Mouse (Mus musculus): ENCODE measurements around the gene Eno2. TPM values are rescaled to one million over a fixed set of nuclear protein-coding genes. Genes with fewer than 3 reads are reported as not detected.
A peak's percentile ranks its signal among the peaks of the same experiment; 100 is the strongest.

The Eno2 gene
- polyA plus RNA-seq, 1 experiment from 2014 or later = 0.32 TPM

GRCm38 (mm10) chr6:124786756-124787420 lies 17.4 kb upstream of the Eno2 start:
- H3K4me2 ChIP-seq = no peak overlapping the region
- H3K4me3 ChIP-seq (replicated peaks) = no peak overlapping the region
- H3K9ac ChIP-seq = no peak overlapping the region
- DNase-seq (no peak), ATAC-seq (ENCODE audit: low read depth) (peak; percentile 48)
- H3K9me3 ChIP-seq (replicated peaks) = no peaks in the 10 kb centered on the region
- peaks cover 7% of the 10 kb centered on the region; the same call in 1 of the 2 replicates for H3K4me1 ChIP-seq (replicated peaks)
- H3K36me3 ChIP-seq = no peaks in the 10 kb centered on the region
- H3K27me3 ChIP-seq = no peaks in the 10 kb centered on the region; the same call in 1 of the 2 replicates
- H3K27ac ChIP-seq = no peak overlapping the region
- WGBS (ENCODE audit: insufficient replicate concordance) = 38% methylated on average over 8 of the region's 8 CpGs

GRCm38 (mm10) chr6:124782436-124782835 lies 13.0 kb upstream of the Eno2 start:
- H3K9ac ChIP-seq = no peak overlapping the region

DNA sequence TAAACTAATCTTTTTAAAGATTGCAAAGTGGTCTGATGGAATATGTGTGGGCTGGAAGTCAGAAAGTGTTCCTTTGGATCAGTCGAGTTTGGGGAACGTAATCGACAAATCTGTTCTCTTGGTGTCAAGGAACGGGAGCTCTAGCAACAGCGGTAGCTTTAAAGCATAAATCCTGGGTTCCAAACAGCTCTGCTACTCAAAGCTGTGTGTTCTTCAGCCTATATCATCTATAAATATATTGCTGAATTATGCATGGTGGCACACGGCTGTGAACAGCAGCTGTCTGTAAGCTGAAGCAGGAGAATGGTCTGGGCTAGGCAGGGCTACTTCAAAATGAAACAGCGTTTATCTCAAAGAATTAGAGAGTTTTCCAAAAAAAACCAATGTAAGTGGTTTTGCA lies 11.4 kb upstream of the Eno2 start:
- Histone ChIP-seq H3K9ac (no peak overlapping the region), H3K4me2 (no peak overlapping the region), H3K9me3 (replicated peaks) (no peaks in the 10 kb centered on the region), H3K27ac (no peak overlapping the region), H3K27me3 (peaks cover 41% of the 10 kb centered on the region), H3K4me1 (replicated peaks) (peaks cover 11% of the 10 kb centered on the region; the same call in 1 of the 2 replicates), H3K36me3 (no peaks in the 10 kb centered on the region), H3K4me3 (replicated peaks) (no peak overlapping the region)
- DNase-seq (no peak), ATAC-seq (ENCODE audit: low read depth) (no peak)
- 76% methylated on average over 7 of the region's 7 CpGs for WGBS (ENCODE audit: insufficient replicate concordance)

More at GRCm38 (mm10) chr6:124782436-124782835, 13.0 kb upstream of the Eno2 start:
- no peaks in the 10 kb centered on the region for H3K9me3 ChIP-seq (replicated peaks)
- H3K4me1 ChIP-seq (replicated peaks) = peaks cover 11% of the 10 kb centered on the region; the same call in 1 of the 2 replicates
- ATAC-seq (ENCODE audit: low read depth) (no peak), DNase-seq (no peak)
- no peaks in the 10 kb centered on the region for H3K36me3 ChIP-seq
- peaks cover 41% of the 10 kb centered on the region for H3K27me3 ChIP-seq
- WGBS (ENCODE audit: insufficient replicate concordance) = 18% methylated on average over 6 of the region's 6 CpGs
- peak overlapping the region; percentile 21 for H3K4me2 ChIP-seq
- H3K27ac ChIP-seq = no peak overlapping the region
- 0 out of 2 replicates have a peak overlapping the region, but pooled peaks have one; percentile 10 for H3K4me3 ChIP-seq (replicated peaks)

- no peaks in the 10 kb centered on the region for H3K9me3 ChIP-seq (replicated peaks)
- H3K27ac ChIP-seq = no peak overlapping the region
- DNase-seq (no peak), ATAC-seq (ENCODE audit: low read depth) (no peak)
- H3K36me3 ChIP-seq = no peaks in the 10 kb centered on the region
- H3K27me3 ChIP-seq = peaks cover 41% of the 10 kb centered on the region
- peaks cover 11% of the 10 kb centered on the region; the same call in 1 of the 2 replicates for H3K4me1 ChIP-seq (replicated peaks)
- H3K4me2 ChIP-seq = peak overlapping the region; percentile 44
- H3K4me3 ChIP-seq (replicated peaks) = peak overlapping the region; percentile 4
- 10% methylated on average over 10 of the region's 10 CpGs for WGBS (ENCODE audit: insufficient replicate concordance)
- no peak overlapping the region for H3K9ac ChIP-seq
Measured at GRCm38 (mm10) chr6:124779984-124780416, 10.5 kb upstream of the Eno2 start.

DNA sequence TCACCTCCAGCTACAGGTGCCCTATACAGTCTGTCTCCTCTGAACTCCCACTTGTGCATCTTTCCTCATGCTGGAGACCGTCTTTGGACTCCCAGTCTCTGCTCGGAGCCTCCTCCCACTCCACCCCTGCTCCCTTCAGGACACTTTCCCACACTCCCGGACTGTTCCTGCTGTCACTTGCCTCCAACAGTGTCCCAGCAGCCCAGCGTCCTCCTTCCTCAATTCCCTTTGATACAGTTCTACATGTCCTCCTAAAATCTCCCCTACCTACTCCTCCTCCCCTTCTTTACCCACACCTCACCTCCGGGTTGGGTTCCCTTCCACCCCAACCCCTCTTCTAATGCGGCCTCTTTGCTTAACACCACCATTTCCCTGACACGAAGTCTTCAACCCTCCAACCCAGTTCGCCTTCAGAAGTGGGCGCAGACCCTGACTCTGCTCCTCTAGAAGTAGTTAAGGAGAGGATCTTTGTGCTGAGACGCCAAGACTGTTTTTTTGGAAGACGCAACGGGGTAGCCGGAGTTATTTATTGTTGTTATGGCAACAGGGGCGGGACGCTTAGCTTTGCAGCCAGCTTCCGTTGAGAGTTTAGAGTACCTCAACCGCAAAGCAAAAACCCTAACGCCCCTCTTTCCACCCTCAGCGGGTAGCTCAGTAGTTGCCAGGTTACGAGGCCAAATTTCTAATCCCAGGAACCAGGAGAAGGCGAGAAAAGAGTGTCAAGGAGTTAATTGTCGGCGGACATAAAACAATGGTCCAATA lies 9.9 kb upstream of the Eno2 start, which contains the start of gene Lrrc23:
Lrrc23 (minus strand) TSS at position 506 of the 762 bp plus-strand sequence.
- H3K4me2 ChIP-seq = peak within 1 kb of the TSS; percentile 44
- no peaks in the 10 kb centered on the region for H3K9me3 ChIP-seq (replicated peaks)
- no peak within 1 kb of the TSS for H3K9ac ChIP-seq
- no peaks in the 10 kb centered on the region for H3K36me3 ChIP-seq
- H3K4me3 ChIP-seq (replicated peaks) = peak within 1 kb of the TSS; percentile 4
- H3K27ac ChIP-seq = no peak within 1 kb of the TSS
- peaks cover 11% of the 10 kb centered on the region; the same call in 1 of the 2 replicates for H3K4me1 ChIP-seq (replicated peaks)
- WGBS (ENCODE audit: insufficient replicate concordance) = 2% methylated on average over 23 of the region's 23 CpGs
- peaks cover 41% of the 10 kb centered on the region for H3K27me3 ChIP-seq
- ATAC-seq (ENCODE audit: low read depth) = no peak
- DNase-seq = no peak

DNA sequence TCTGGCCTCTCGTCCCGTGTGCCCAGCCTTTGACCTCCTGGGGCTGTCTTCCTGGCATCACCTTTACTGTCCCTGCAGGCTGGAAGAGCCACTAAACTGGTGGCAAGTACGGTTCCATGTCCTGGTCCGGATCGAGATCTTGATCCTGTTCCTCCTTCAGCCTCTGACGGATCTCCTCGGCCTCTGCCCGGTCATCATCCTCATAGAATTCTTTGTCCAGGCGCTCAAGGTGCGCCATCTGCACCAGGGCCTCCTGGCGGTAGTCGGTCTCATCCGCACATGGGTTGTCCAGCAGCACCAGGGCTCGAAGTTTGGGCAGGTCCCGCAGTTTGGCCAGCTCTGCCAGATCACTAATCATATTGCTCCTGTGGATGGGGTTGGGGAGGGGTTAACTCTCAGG lies 1.0 kb upstream of the Eno2 start:
- H3K36me3 ChIP-seq = no peaks in the 10 kb centered on the region
- peaks cover 65% of the 10 kb centered on the region for H3K27me3 ChIP-seq
- no peaks in the 10 kb centered on the region for H3K9me3 ChIP-seq (replicated peaks)
- WGBS (ENCODE audit: insufficient replicate concordance) = 65% methylated on average over 15 of the region's 15 CpGs
- no peak overlapping the region for H3K4me2 ChIP-seq
- no peak overlapping the region for H3K9ac ChIP-seq
- ATAC-seq (ENCODE audit: low read depth) (no peak), DNase-seq (no peak)
- H3K4me1 ChIP-seq (replicated peaks) = peaks cover 20% of the 10 kb centered on the region
- no peak overlapping the region for H3K27ac ChIP-seq
- no peak overlapping the region for H3K4me3 ChIP-seq (replicated peaks)

- ATAC-seq (ENCODE audit: low read depth) (no peak), DNase-seq (no peak)
- no peaks in the 10 kb centered on the region for H3K9me3 ChIP-seq (replicated peaks)
- H3K27ac ChIP-seq = no peak overlapping the region
- no peak overlapping the region for H3K9ac ChIP-seq
- H3K4me3 ChIP-seq (replicated peaks) = no peak overlapping the region
- H3K4me1 ChIP-seq (replicated peaks) = peaks cover 20% of the 10 kb centered on the region
- no peak overlapping the region for H3K4me2 ChIP-seq
- peaks cover 68% of the 10 kb centered on the region for H3K27me3 ChIP-seq
- WGBS (ENCODE audit: insufficient replicate concordance) = 30% methylated on average over 7 of the region's 7 CpGs
- no peaks in the 10 kb centered on the region for H3K36me3 ChIP-seq
Measured at GRCm38 (mm10) chr6:124770013-124770412, 540 bp upstream of the Eno2 start.

DNA sequence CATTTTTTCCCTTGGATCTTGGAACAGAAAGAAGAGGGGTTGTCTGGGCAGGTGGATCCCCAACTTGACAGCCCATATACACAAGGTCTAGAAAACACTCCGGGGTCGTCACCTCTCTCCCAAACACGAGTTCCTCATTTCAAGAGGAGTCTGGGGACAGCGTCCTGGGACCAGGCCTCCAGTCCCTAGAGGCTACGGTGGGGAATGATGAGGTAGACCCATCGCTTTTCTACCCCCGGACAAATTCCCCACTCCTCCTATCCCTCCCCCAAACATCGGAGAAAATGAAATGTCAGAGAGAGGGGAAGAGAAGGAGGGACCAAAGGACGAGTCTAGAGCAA lies 799 bp downstream of the Eno2 start:
- no peak for DNase-seq
- H3K9ac ChIP-seq = no peak overlapping the region; the same call in 1 of the 2 replicates
- peak overlapping the region; percentile 68 for H3K4me2 ChIP-seq
- H3K9me3 ChIP-seq (replicated peaks) = no peaks in the 10 kb centered on the region
- no peaks in the 10 kb centered on the region for H3K36me3 ChIP-seq
- H3K4me3 ChIP-seq (replicated peaks) = peak overlapping the region; percentile 52
- peaks cover 74% of the 10 kb centered on the region for H3K27me3 ChIP-seq
- 4% methylated on average over 9 of the region's 9 CpGs for WGBS (ENCODE audit: insufficient replicate concordance)
- H3K27ac ChIP-seq = no peak overlapping the region
- H3K4me1 ChIP-seq (replicated peaks) = peaks cover 20% of the 10 kb centered on the region
- ATAC-seq (ENCODE audit: low read depth) = no peak

DNA sequence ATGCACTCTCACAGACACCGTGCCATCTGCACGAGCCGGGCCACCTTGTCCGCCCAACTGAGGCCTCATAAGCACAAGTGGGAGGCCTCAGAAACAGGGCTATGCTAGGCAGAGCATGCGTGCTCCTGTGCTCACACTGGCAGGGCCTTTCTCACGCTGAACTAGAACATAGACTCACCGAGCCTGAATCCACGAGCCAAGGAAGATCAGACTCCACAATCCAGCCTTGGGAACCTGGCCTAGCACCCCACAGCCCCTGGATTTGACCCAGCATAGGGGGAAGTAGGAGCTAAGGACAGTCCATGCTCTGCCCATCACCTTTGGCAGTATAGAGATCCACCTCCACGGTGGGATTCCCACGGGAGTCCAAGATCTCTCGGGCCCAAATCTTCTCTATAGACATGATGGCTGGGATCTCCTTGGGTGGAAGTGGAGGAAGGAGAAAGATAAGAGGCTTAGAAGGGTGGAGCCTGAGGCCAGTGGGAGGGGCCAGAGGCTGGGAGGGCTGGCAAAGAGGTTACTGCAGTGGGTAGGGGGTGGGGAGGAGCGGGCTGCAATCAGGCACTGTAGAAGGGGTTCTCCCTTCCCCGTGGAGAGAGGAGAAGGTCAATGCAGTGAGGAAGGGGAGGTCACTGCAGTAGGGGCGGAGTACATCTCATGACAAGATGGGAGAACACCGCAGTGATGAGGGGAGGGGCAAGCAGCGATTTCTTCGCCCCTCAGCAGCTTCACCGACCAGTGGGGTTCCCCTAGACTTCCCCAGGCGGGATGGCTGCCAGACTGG lies 1.4 kb downstream of the Eno2 start:
- Histone ChIP-seq H3K4me3 (replicated peaks) (peak overlapping the region; percentile 52), H3K27me3 (peaks cover 74% of the 10 kb centered on the region), H3K4me2 (peak overlapping the region; percentile 68), H3K9ac (no peak overlapping the region), H3K9me3 (replicated peaks) (no peaks in the 10 kb centered on the region), H3K36me3 (no peaks in the 10 kb centered on the region), H3K4me1 (replicated peaks) (peaks cover 20% of the 10 kb centered on the region), H3K27ac (no peak overlapping the region)
- ATAC-seq (ENCODE audit: low read depth) (peak; percentile 39; the same call in 1 of the 2 replicates), DNase-seq (no peak)
- WGBS (ENCODE audit: insufficient replicate concordance) = 26% methylated on average over 19 of the region's 19 CpGs

- ATAC-seq (ENCODE audit: low read depth) (no peak), DNase-seq (no peak)
- 65% methylated on average over 4 of the region's 4 CpGs for WGBS (ENCODE audit: insufficient replicate concordance)
- Histone ChIP-seq H3K4me3 (replicated peaks) (no peak overlapping the region), H3K27me3 (peaks cover 79% of the 10 kb centered on the region), H3K9ac (no peak overlapping the region), H3K9me3 (replicated peaks) (no peaks in the 10 kb centered on the region), H3K4me2 (no peak overlapping the region), H3K4me1 (replicated peaks) (peaks cover 20% of the 10 kb centered on the region), H3K36me3 (no peaks in the 10 kb centered on the region), H3K27ac (no peak overlapping the region)
Measured at GRCm38 (mm10) chr6:124767536-124767919, 1.9 kb downstream of the Eno2 start.

DNA sequence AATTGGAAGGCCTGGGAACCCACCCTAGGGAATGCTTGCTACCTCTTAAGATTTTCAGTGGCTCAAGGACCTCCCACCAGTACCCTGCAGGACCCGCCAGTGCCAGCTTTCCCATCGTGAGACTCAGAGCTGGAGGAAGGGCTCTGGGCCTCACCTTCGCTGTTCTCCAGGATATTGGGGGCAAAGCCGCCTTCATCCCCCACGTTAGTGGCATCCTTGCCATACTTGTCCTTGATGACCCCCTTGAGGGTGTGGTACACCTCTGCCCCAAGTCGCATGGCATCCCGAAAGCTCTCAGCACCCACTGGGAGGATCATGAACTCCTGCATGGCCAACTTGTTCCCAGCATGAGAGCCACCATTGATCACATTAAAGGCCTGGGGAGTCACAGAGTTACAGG lies 3.5 kb downstream of the Eno2 start:
- ATAC-seq (ENCODE audit: low read depth) (no peak), DNase-seq (no peak)
- Histone ChIP-seq H3K27ac (no peak overlapping the region), H3K9ac (no peak overlapping the region), H3K4me1 (replicated peaks) (peaks cover 20% of the 10 kb centered on the region), H3K4me3 (replicated peaks) (no peak overlapping the region), H3K4me2 (no peak overlapping the region), H3K9me3 (replicated peaks) (no peaks in the 10 kb centered on the region), H3K27me3 (peaks cover 89% of the 10 kb centered on the region), H3K36me3 (no peaks in the 10 kb centered on the region)
- 69% methylated on average over 7 of the region's 7 CpGs for WGBS (ENCODE audit: insufficient replicate concordance)

Measured in liver, embryonic 13.5 days (tissue).